Mouse (Mus musculus): ENCODE results near the gene Dst.

- TF ChIP-seq CTCF (IDR thresholded peaks at IDR 0.05; ENCODE audit: insufficient read depth, low read depth, low read length) (no peak), POLR2A (IDR thresholded peaks at IDR 0.05; ENCODE audit: insufficient read depth, low read depth, low read length) (no peak)
Observed at GRCm38 (mm10) chr1:33994201-33994600, 86.2 kb downstream of the Dst start.
